Mouse (Mus musculus) neural tube, embryonic 11.5 days (tissue): ENCODE results near the gene Miga1. TPM values are rescaled to one million over a fixed set of nuclear protein-coding genes. Genes with fewer than 3 reads are reported as not detected.

Source experiments
- ATAC-seq: fragments of 200-750 bp; cut with Nextera tagmentation; 2 replicates; pipeline ENCODE4 v1.8.0; 2017; ENCODE audit warnings: moderate number of reproducible peaks, mild to moderate bottlenecking, moderate TSS enrichment, moderate library complexity; ENCODE audit not compliant: insufficient read depth, low FRiP score, low TSS enrichment
- DNase-seq: peaks from one replicate; pipeline ENCODE4 v3.0.0-alpha.2; 2015; ENCODE audit warnings: low spot score
- H3K27ac ChIP-seq: fragments of 300-500 bp; sonication (generic); 2 replicates; pipeline ENCODE4 v1.5.1; 2014; ENCODE audit warnings: low read depth, mild to moderate bottlenecking, low read length
- H3K27me3 ChIP-seq: fragments of 300-500 bp; sonication (generic); 2 replicates; pipeline ENCODE4 v1.6.1; 2014; ENCODE audit warnings: mild to moderate bottlenecking, low read length, mixed read lengths; ENCODE audit not compliant: control insufficient read depth, insufficient read depth
- H3K36me3 ChIP-seq: fragments of 300-500 bp; sonication (generic); 2 replicates; pipeline ENCODE4 v1.6.1; 2014; ENCODE audit warnings: mild to moderate bottlenecking, low read length, moderate library complexity, mixed read lengths; ENCODE audit not compliant: control insufficient read depth, insufficient read depth
- H3K4me1 ChIP-seq: fragments of 300-500 bp; sonication (generic); 2 replicates; pipeline ENCODE4 v1.6.1; 2014; ENCODE audit warnings: low read length, mixed read lengths; ENCODE audit not compliant: control insufficient read depth, insufficient read depth
- H3K4me2 ChIP-seq: fragments of 300-500 bp; sonication (generic); 2 replicates; pipeline ENCODE4 v1.6.1; 2014; ENCODE audit warnings: low read depth, mild to moderate bottlenecking, moderate library complexity
- H3K4me3 ChIP-seq: fragments of 300-500 bp; sonication (generic); 2 replicates; pipeline ENCODE4 v1.5.1; 2014; ENCODE audit warnings: low read depth, low read length
- H3K9ac ChIP-seq: fragments of 300-500 bp; sonication (generic); 2 replicates; pipeline ENCODE4 v1.6.1; 2014; ENCODE audit warnings: mild to moderate bottlenecking, low read length
- H3K9me3 ChIP-seq: fragments of 300-500 bp; sonication (generic); 2 replicates; pipeline ENCODE4 v1.6.1; 2016; ENCODE audit warnings: low read length; ENCODE audit not compliant: control insufficient read depth
- WGBS: fragments of 180-500 bp; shearing (Covaris S2); extraction: QIAGEN DNeasy Blood & Tissue Kit; methylation state at CpG from one replicate; pipeline ENCODE4 v1.1.7; 2014; 5-methylcytosine and 5-hydroxymethylcytosine counted together
- polyA plus RNA-seq: library from polyadenylated mRNA; unstranded; fragments of >200 nt; fragmentation: Nextera tagmentation; extraction: Ambion mirVana; gene quantifications from 2 replicates; pipeline ENCODE4 v1.2.1, GENCODE M21; 2014

Gene Miga1
- polyA plus RNA-seq, 1 experiment from 2014 or later, result 20.6 TPM

GRCm38 (mm10) chr3:152352289-152352688 is 12.1 kb upstream of the Miga1 start:
- Histone ChIP-seq H3K4me3 (no peak overlapping the region), H3K27ac (no peak overlapping the region), H3K36me3 (no peaks in the 10 kb centered on the region), H3K9me3 (no peaks in the 10 kb centered on the region), H3K4me2 (no peak overlapping the region), H3K27me3 (no peaks in the 10 kb centered on the region), H3K4me1 (peaks cover 2% of the 10 kb centered on the region; the same call in 1 of the 2 replicates), H3K9ac (no peak overlapping the region)
- ATAC-seq (no peak), DNase-seq (no peak)
- WGBS, result 85% methylated on average over 4 of the region's 4 CpGs

- DNase-seq (no peak), ATAC-seq (no peak)
- whole genome bisulfite sequencing, result 89% methylated on average over 5 of the region's 5 CpGs
- no peak overlapping the region for H3K9ac ChIP-seq
- no peak overlapping the region for H3K4me2 ChIP-seq
- H3K36me3 ChIP-seq, result no peaks in the 10 kb centered on the region
- H3K27me3 ChIP-seq, result no peaks in the 10 kb centered on the region
- H3K9me3 ChIP-seq, result no peaks in the 10 kb centered on the region
- no peak overlapping the region for H3K4me3 ChIP-seq
- peaks cover 4% of the 10 kb centered on the region; the same call in 1 of the 2 replicates for H3K4me1 ChIP-seq
- no peak overlapping the region for H3K27ac ChIP-seq
Measured at GRCm38 (mm10) chr3:152350966-152351365, 10.8 kb upstream of the Miga1 start.

GRCm38 (mm10) chr3:152350431-152350830 is 10.2 kb upstream of the Miga1 start:
- ATAC-seq, result no peak
- Histone ChIP-seq H3K4me3 (no peak overlapping the region), H3K27ac (no peak overlapping the region), H3K9me3 (no peaks in the 10 kb centered on the region), H3K4me1 (peaks cover 4% of the 10 kb centered on the region; the same call in 1 of the 2 replicates), H3K9ac (no peak overlapping the region), H3K4me2 (no peak overlapping the region), H3K27me3 (no peaks in the 10 kb centered on the region), H3K36me3 (no peaks in the 10 kb centered on the region)
- WGBS, result 84% methylated on average over 3 of the region's 3 CpGs
- no peak for DNase-seq

- ATAC-seq (no peak), DNase-seq (no peak)
- no peaks in the 10 kb centered on the region for H3K9me3 ChIP-seq
- no peaks in the 10 kb centered on the region for H3K27me3 ChIP-seq
- no peak overlapping the region for H3K9ac ChIP-seq
- WGBS, result 90% methylated on average over 10 of the region's 10 CpGs
- no peak overlapping the region for H3K4me2 ChIP-seq
- H3K27ac ChIP-seq, result no peak overlapping the region
- peaks cover 4% of the 10 kb centered on the region; the same call in 1 of the 2 replicates for H3K4me1 ChIP-seq
- no peaks in the 10 kb centered on the region for H3K36me3 ChIP-seq
- no peak overlapping the region for H3K4me3 ChIP-seq
Measured at GRCm38 (mm10) chr3:152348011-152348830, 8.0 kb upstream of the Miga1 start.

GRCm38 (mm10) chr3:152347227-152347626 is 7.0 kb upstream of the Miga1 start:
- 49% methylated on average over 3 of the region's 3 CpGs for WGBS
- no peak overlapping the region for H3K9ac ChIP-seq
- no peaks in the 10 kb centered on the region for H3K27me3 ChIP-seq
- peak overlapping the region; percentile 50 for H3K4me2 ChIP-seq
- no peaks in the 10 kb centered on the region for H3K9me3 ChIP-seq
- peak overlapping the region; percentile 91 for H3K4me3 ChIP-seq
- no peak overlapping the region for H3K27ac ChIP-seq
- peaks cover 4% of the 10 kb centered on the region; the same call in 1 of the 2 replicates for H3K4me1 ChIP-seq
- H3K36me3 ChIP-seq, result no peaks in the 10 kb centered on the region
- ATAC-seq, result no peak
- DNase-seq, result no peak

GRCm38 (mm10) chr3:152346633-152347141 is 6.5 kb upstream of the Miga1 start:
- DNase-seq, result peak; percentile 29
- peak; percentile 69 for ATAC-seq
- Histone ChIP-seq H3K27ac (peak overlapping the region; percentile 60; the same call in 1 of the 2 replicates), H3K9me3 (no peaks in the 10 kb centered on the region), H3K4me2 (peak overlapping the region; percentile 50), H3K4me3 (peak overlapping the region; percentile 91), H3K9ac (peak overlapping the region; percentile 92), H3K27me3 (no peaks in the 10 kb centered on the region), H3K36me3 (no peaks in the 10 kb centered on the region), H3K4me1 (peaks cover 4% of the 10 kb centered on the region; the same call in 1 of the 2 replicates)
- under 1% methylated on average over 33 of the region's 54 CpGs for WGBS

- 11% methylated on average over 26 of the region's 44 CpGs for WGBS
- Histone ChIP-seq H3K4me1 (peaks cover 4% of the 10 kb centered on the region; the same call in 1 of the 2 replicates), H3K27ac (peak within 1 kb of the TSS; percentile 60; the same call in 1 of the 2 replicates), H3K9me3 (no peaks in the 10 kb centered on the region), H3K4me3 (peak within 1 kb of the TSS; percentile 91), H3K9ac (peak within 1 kb of the TSS; percentile 92), H3K4me2 (peak within 1 kb of the TSS; percentile 50), H3K36me3 (no peaks in the 10 kb centered on the region), H3K27me3 (no peaks in the 10 kb centered on the region)
- ATAC-seq (peak; percentile 96), DNase-seq (peak; percentile 95)
Measured at GRCm38 (mm10) chr3:152345732-152346632, 5.8 kb upstream of the Miga1 start, which contains the start of gene Usp33. TSS of gene Usp33 (plus strand) at chr3:152346478.

GRCm38 (mm10) chr3:152342961-152343517 is 2.8 kb upstream of the Miga1 start:
- Histone ChIP-seq H3K36me3 (no peaks in the 10 kb centered on the region), H3K27ac (no peak overlapping the region), H3K27me3 (no peaks in the 10 kb centered on the region), H3K4me3 (no peak overlapping the region), H3K4me1 (peaks cover 7% of the 10 kb centered on the region; the same call in 1 of the 2 replicates), H3K9ac (no peak overlapping the region), H3K4me2 (no peak overlapping the region), H3K9me3 (no peaks in the 10 kb centered on the region)
- DNase-seq (no peak), ATAC-seq (no peak)
- 92% methylated on average over 15 of the region's 15 CpGs for WGBS
